In genomic region chr12:12260979-12261960, GRCm38 (mm10) we compare ENCODE assay signal across 8 mouse cellular contexts. TPM values are rescaled to one million over a fixed set of nuclear protein-coding genes. Genes with fewer than 3 reads are reported as not detected.
DNase-seq lines count a peak whose midpoint lies in the region; ATAC-seq and TF ChIP-seq lines count a peak whose summit lies in the region.

No protein-coding gene starts in this region.

- no peaks in the 10 kb centered on the region for H3K27me3 ChIP-seq in lung, embryonic 14.5 days (ENCODE audit: insufficient read depth, low read length)
- H3K27me3 ChIP-seq in forebrain, embryonic 10.5 days (ENCODE audit: poor library complexity, severe bottlenecking) = peaks cover 28% of the 10 kb centered on the region
- H3K27me3 ChIP-seq in hindbrain, embryonic 16.5 days (replicated peaks; ENCODE audit: control insufficient read depth, insufficient read depth, low read length) = no peaks in the 10 kb centered on the region
- H3K27me3 ChIP-seq in neural tube, embryonic 12.5 days (replicated peaks) = no peaks in the 10 kb centered on the region

- TF ChIP-seq CTCF in lung, embryonic 14.5 days (IDR thresholded peaks at IDR 0.05; ENCODE audit: low read depth) = no peak

- H3K4me3 ChIP-seq in lung, embryonic 14.5 days (ENCODE audit: low read depth, low read length) = 0 out of 2 replicates have a peak overlapping the region, but pooled peaks have one; percentile 63
- peak overlapping the region; percentile 71; the same call in 1 of the 2 replicates for H3K4me3 ChIP-seq in forebrain, embryonic 10.5 days
- peak overlapping the region; percentile 87 for H3K4me3 ChIP-seq in hindbrain, embryonic 16.5 days (ENCODE audit: low read length)
- H3K4me3 ChIP-seq in neural tube, embryonic 12.5 days = peak overlapping the region; percentile 77; the same call in 1 of the 2 replicates

- ATAC-seq in lung, embryonic 14.5 days (ENCODE audit: insufficient read depth) = no peak
- ATAC-seq in hindbrain, embryonic 16.5 days = peak; percentile 21; the same call in 1 of the 2 replicates
- peak; percentile 22; the same call in 1 of the 2 replicates for ATAC-seq in neural tube, embryonic 12.5 days (ENCODE audit: low FRiP score, low read depth)

- H3K27ac ChIP-seq in lung, embryonic 14.5 days (ENCODE audit: low read depth) = no peak overlapping the region
- H3K27ac ChIP-seq in forebrain, embryonic 10.5 days = no peak overlapping the region
- H3K27ac ChIP-seq in hindbrain, embryonic 16.5 days (ENCODE audit: low read depth, low read length) = no peak overlapping the region
- H3K27ac ChIP-seq in neural tube, embryonic 12.5 days = no peak overlapping the region

- intact Hi-C loops in gastrocnemius, postnatal 14 days (cut with DNase I; ENCODE audit: low total_unique reads) = loop anchor here (10.0 kb wide), 1 partner anchor 54 kb away; no protein-coding TSS in a partner anchor

- H3K36me3 ChIP-seq in lung, embryonic 14.5 days (ENCODE audit: insufficient read depth) = no peaks in the 10 kb centered on the region
- H3K36me3 ChIP-seq in forebrain, embryonic 10.5 days (replicated peaks) = no peaks in the 10 kb centered on the region
- H3K36me3 ChIP-seq in hindbrain, embryonic 16.5 days (ENCODE audit: control insufficient read depth, insufficient read depth, low read length) = no peaks in the 10 kb centered on the region
- H3K36me3 ChIP-seq in neural tube, embryonic 12.5 days = no peaks in the 10 kb centered on the region

- H3K9ac ChIP-seq in lung, embryonic 14.5 days = no peak overlapping the region
- H3K9ac ChIP-seq in hindbrain, embryonic 16.5 days (ENCODE audit: low read depth, low read length) = peak overlapping the region; percentile 93; the same call in 1 of the 2 replicates
- peak overlapping the region; percentile 77; the same call in 1 of the 2 replicates for H3K9ac ChIP-seq in neural tube, embryonic 12.5 days

- peak; percentile 34 for DNase-seq in lung, embryonic 14.5 days
- no peak for DNase-seq in lung, postnatal 4 days
- DNase-seq in forebrain, embryonic 10.5 days (ENCODE audit: extremely low spot score, low spot score) = no peak
- DNase-seq in urinary bladder, postnatal 25 days (ENCODE audit: low spot score) = no peak
- no peak for DNase-seq in gastrocnemius, postnatal 14 days
- no peak for DNase-seq in testis, postnatal 14 days (ENCODE audit: low spot score)

- H3K4me2 ChIP-seq in lung, embryonic 14.5 days = peak overlapping the region; percentile 96
- H3K4me2 ChIP-seq in hindbrain, embryonic 16.5 days (ENCODE audit: low read length) = peak overlapping the region; percentile 91
- H3K4me2 ChIP-seq in neural tube, embryonic 12.5 days (replicated peaks) = peak overlapping the region; percentile 91

- 61% methylated on average over 9 of the region's 9 CpGs for WGBS in lung, embryonic 14.5 days
- 71% methylated on average over 9 of the region's 9 CpGs for WGBS in forebrain, embryonic 10.5 days
- WGBS in hindbrain, embryonic 16.5 days = 69% methylated on average over 9 of the region's 9 CpGs
- WGBS in neural tube, embryonic 12.5 days = 70% methylated on average over 9 of the region's 9 CpGs

- H3K4me1 ChIP-seq in lung, embryonic 14.5 days (ENCODE audit: insufficient read depth) = peaks cover 11% of the 10 kb centered on the region; the same call in 1 of the 2 replicates
- peaks cover 26% of the 10 kb centered on the region for H3K4me1 ChIP-seq in forebrain, embryonic 10.5 days
- H3K4me1 ChIP-seq in hindbrain, embryonic 16.5 days (ENCODE audit: control insufficient read depth, insufficient read depth, low read depth, low read length) = peaks cover 31% of the 10 kb centered on the region
- peaks cover 19% of the 10 kb centered on the region for H3K4me1 ChIP-seq in neural tube, embryonic 12.5 days

- no peaks in the 10 kb centered on the region for H3K9me3 ChIP-seq in lung, embryonic 14.5 days (ENCODE audit: low read depth, low read length)
- H3K9me3 ChIP-seq in forebrain, embryonic 10.5 days = no peaks in the 10 kb centered on the region
- no peaks in the 10 kb centered on the region for H3K9me3 ChIP-seq in hindbrain, embryonic 16.5 days (ENCODE audit: control insufficient read depth, low read length)
- H3K9me3 ChIP-seq in neural tube, embryonic 12.5 days = no peaks in the 10 kb centered on the region

RNA-seq across cellular contexts. Expression of gene Fam49a, which starts 0.7 kb away (rescaled TPM):
- polyA plus RNA-seq in lung, embryonic 14.5 days (2014; fragmentation: Nextera tagmentation; extraction: Ambion mirVana) = 14.9 and 17.9 TPM in 2 replicates
- polyA plus RNA-seq in forebrain, embryonic 10.5 days (2016; fragmentation: Nextera tagmentation; extraction: Ambion mirVana) = 5.3 and 6.3 TPM in 2 replicates
- polyA plus RNA-seq in hindbrain, embryonic 16.5 days (2015; fragmentation: Nextera tagmentation; extraction: Ambion mirVana) = 61.9 and 65.1 TPM in 2 replicates
- 27.8 and 30.0 TPM in 2 replicates for polyA plus RNA-seq in neural tube, embryonic 12.5 days (2016; fragmentation: Nextera tagmentation; extraction: Ambion mirVana)
- 10 to 100 TPM; 10.5 to 12.8 TPM for total RNA-seq in gastrocnemius, postnatal 14 days (2021)
